Mouse (Mus musculus) telencephalon, adult 2 months (tissue): ENCODE data around the gene Uqcc2.

ENCODE experiments used
- DNase-seq: peaks from one replicate; pipeline ENCODE4 v3.0.0-alpha.2; 2011; ENCODE audit warnings: low read depth, low spot score

Gene Uqcc2

DNA sequence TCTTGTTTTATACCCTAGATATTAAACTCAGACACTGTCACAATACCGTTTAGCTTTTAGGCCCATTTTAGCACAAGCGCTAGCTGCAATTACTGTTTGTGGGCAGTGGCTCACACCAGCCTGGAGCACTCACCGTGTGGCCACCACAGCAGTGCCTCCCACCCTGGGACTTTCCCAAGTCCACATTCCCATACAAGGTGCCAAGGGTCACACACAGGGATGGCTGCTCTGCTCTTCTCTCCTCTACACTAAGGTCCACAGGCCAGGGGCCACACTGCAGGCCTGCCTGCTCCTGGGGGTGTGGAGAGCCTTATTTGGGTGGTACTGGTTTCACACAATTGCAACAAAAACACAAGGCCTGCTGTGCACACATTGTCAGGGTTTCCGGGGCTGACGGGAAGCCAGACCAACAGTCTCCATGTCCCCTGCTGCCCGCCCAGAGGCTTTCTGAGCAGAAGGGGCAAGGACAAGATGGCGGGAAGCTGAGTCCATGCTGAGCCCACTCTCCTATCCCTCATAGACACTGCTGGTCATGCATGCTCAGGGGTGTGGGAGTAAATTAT, 9.8 kb downstream of the Uqcc2 start:
- DNase-seq: no peak

DNA sequence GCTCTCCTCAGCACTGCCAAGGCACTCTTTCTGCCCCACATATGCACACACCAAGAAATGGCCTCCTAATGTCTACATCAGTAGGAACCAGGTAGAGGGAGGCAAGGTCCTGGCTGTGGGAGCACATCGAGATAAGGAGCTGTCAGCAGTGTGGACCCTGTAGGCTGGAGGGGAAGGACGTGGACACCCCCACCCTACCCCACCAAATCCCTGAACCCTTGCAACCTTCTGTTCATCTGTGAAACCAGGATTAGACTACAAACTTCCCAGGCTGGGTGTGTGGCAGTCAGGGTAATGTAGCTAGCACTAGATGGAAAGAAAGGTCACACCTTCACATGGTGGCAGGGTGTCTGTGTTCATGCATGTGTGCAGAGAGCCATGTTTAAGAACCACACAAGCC, 10.6 kb downstream of the Uqcc2 start:
- no peak for DNase-seq

DNA sequence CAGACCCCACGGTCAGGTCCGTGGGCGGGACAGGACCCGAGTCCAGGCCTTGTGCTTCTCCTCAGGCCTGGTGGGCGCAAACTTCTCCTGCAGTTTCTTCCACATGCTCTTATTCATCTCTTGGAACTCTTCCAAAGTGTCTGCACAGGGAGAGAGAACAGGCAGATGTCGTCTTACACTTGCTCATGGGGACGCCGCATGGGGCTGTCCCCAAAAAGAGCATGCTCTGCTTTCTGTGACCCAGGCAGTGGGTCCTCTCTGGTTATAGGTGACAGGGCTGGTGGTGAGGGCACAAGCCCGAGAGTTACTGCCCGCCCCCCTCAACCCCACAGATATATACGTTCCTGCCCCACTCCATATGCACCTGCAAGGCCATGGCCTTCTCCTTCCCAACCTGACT, 11.0 kb downstream of the Uqcc2 start:
- no peak for DNase-seq

DNA sequence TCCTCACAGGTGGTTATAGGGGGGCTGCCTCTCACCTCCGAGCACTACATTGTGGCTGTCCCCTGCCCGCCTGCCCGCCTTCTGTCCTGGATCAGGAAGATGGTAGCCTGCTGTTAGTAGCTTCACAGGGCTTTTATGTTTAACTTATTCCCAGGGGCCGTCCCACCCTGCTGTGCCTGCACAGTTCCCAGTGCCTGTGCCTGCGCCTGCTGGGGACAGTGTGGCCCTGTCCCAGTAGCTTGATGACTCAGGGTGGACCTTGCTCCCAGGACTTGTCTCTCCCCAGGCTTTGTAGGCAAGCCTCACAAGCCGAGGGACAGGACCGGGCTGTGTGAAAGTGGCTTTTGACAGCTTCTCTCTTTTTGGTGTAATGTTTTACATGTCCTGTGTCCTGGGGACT, 11.9 kb downstream of the Uqcc2 start:
- no peak for DNase-seq

DNA sequence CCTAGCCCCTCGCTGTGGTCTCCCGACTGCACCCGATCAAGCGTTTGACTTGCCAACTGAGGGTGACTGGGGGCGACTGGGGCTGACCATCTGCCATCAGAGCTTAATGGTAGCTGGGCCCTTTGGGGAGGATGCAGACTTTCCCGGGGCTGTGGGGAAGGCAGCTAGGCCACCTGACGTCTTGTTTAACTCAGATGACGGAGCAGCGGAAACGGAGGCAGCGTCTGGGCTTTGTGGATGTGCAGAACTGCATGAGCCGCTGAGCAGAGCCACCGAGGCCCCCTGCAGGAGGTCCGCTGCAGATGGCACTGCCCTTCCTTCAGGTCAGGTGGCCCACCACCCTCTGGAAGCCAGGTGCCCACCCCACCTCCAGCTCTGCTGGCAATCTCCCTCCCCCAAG, 12.4 kb downstream of the Uqcc2 start:
- no peak for DNase-seq

DNA sequence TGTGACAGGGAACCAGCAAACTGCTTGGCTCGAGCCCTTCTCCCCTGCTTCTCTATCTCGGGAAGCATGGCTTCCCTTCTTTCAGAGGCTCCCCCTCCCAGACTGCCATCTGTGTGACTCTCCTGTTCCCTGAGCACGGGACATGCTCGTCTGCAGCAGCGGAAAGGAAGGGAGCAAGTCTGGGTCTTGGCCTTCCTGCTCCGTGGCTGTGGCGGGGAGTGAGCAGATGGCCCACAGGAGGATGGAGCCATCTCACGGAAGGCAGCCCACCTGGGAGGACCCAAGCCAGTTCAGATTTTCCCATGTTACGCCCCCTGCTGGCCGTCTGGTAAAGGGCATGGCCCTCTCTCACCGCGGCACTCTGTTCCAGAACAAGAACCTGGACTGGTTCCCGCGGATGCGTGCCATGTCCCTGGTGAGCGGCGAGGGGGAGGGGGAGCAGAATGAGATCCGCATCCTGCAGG, 13.1 kb downstream of the Uqcc2 start:
- DNase-seq: no peak

DNA sequence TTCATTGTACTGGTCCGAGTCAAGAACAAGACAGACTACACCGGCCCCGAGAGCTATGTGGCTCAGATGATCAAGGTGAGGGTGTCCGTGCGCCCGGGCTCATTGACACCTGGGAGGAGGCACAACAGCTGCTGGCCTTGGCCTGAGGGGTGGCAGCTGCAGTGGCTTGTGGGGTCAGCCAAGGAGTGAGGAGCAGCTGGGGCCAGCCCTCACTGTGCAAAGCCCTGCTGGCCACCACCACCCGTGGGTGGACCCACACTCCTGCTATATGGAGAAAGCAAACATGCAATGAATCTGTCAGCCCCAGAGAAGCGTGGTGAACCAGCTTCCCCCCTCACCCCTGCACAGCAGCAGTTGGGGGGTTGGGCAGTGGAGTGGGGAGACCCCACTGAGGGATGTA, 13.8 kb downstream of the Uqcc2 start:
- DNase-seq: no peak

DNA sequence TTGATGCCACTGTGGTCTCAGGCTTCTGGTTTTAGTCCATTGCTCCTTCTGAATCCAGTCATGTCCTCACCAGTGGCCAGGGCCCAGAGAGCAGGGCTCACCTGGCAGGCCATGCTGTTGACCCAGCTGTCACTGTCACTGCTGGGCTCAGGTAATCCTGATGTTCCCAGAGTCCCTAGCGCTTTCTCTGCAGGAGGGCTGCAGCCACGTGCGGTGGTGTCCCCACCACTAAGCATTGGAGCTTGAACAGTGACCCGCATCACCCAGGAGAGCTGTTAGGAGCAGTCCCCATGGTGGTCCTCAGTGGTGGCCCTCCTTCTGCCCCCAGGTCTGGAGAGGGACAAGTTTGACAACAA, 14.2 kb downstream of the Uqcc2 start:
- no peak for DNase-seq

DNA sequence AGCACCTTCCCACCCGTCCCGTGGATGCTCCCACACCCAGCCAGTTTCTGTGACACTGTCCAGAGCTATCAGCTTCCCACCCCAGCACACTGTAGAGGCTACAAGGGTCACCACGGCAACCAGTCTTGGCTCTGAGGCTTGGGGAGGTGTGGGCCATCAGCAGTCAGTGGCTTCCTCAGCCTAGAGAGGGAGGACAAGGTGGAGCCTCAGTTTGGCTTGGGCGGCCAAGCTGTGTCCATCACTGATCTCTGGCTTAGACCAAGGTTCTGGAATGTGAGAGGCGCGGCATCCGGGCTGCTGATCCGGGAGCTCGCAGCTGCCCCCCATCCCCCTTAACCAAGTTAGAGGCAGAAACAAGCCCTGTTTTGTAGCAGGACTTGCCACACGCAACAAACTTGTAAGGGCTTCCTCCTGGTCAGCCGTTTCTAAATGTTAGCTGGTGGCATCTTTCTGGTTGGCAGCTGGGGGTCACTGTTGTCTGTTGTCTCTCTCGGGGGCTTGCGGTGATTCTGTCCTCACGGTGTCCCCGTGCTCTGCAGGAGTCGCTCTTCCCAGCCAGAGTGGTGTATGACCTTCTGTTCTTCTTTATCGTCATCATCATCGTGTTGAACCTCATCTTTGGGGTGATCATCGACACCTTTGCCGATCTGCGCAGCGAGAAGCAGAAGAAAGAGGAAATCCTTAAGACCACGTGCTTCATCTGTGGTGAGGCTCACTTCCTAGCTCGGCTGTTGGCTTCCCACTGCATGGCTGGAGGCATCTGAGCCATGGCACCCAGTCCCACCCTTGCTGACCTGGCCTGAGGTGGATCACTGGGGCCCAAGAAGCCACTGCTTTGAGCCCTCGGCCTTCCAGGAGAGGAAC, 14.8 kb downstream of the Uqcc2 start:
- no peak for DNase-seq

DNA sequence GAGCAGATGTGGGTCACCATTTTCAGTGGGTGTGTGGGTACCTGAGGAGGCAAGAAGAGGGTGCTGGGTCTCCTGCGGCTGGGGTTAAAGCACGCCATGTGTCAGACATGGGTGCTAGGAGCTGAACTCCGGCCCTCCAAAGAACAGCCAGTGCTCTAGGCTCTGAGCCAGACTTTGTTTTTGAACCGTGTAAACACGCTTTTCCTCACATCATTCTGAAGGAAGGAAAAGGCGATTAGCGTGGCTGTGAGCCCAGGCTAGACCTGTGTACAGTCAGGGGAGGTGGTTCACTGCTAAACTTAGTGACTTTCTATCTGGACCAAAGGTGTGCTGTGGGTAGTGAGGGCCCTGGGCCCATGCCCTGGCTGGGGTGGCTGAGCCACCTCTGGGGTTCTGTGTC, 23.6 kb downstream of the Uqcc2 start:
- no peak for DNase-seq

DNA sequence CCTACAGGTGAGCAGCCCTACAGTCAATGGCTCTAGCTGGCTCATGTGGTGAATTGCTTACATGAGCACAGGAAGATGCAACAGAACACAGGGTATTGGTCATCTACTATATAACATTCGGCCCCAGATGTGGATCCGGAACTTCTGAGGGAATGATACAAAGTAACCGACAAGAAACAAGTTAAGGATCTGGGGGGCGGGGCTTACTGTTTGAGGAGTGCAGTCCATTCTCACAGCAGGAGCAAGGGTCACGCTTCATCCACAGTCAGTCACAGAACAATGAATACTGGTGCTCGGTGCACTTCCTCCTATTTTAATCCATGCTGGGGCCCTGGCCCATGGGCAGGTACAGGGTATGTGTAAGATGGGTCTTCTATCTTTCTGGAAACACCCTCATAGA, 25.8 kb downstream of the Uqcc2 start:
- no peak for DNase-seq

DNA sequence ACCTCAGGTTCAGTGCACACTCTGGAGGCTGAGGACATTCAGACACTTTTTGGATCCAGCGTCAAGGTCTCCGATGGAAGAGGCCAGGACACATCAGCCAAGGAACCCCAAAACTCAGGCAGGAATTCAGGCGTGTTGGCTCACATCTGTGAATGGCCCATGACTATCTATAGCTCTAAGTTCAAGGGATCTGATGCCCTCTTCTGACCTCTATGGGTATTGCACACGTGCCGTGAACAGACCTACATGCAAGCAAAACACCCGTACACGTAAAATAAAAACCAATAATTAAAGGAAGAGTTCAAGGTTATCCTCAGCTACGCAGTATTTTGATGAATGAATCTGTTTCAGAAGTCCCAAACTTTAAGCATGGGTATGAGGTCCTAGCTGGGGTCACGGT, 27.0 kb downstream of the Uqcc2 start:
- no peak for DNase-seq

DNA sequence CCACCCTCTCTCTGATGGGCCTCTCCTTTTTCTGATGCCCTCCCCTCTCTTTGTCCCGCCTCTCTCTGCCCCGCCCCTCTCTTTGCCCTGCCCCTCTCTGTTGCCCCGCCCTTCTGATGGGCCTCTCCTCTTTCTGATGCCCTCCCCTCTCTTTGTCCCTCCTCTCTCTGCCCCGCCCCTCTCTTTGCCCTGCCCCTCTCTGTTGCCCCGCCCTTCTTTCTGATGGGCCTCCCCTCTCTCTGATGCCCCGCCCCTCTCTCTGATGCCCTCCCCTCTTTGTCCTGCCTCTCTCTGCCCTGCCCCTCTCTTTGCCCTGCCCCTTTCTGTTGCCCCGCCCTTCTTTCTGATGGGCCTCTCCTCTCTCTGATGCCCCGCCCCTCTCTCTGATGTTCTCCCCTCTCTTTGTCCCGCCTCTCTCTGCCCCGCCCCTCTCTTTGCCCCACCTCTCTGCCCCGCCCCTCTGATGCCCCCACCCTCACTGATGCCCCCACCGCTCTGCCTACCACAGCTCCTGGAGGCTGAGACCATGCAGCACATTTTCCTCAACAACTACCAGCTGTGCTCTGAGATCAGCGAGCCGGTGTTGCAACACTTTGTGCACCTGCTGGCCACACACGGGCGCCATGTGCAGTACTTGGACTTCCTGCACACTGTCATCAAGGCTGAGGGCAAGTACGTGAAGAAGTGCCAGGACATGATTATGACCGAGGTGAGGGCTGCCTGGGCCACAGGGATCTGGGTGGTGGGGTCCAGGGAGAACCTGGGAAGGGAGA, 27.8 kb downstream of the Uqcc2 start:
- DNase-seq: no peak

DNA sequence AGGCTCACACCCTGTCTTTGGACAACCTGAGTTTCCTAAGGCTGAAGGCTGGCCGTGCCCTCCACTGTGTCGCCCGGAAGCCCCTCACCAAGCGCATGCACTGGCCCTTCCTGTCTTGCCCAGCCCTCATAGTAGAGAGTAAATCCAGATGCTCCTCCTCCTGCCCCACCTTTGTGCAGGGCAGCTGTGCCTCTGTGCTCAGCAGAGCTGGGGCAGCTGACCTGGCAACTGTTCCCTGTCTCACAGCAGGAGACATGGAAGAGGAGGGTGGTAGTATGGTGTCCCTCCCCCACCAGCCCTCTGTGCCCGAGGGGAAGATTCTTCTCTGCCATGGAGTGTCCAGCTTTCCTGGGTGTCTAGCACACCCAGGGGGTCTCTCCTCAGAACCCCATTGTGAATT, 32.0 kb downstream of the Uqcc2 start:
- DNase-seq: no peak

DNA sequence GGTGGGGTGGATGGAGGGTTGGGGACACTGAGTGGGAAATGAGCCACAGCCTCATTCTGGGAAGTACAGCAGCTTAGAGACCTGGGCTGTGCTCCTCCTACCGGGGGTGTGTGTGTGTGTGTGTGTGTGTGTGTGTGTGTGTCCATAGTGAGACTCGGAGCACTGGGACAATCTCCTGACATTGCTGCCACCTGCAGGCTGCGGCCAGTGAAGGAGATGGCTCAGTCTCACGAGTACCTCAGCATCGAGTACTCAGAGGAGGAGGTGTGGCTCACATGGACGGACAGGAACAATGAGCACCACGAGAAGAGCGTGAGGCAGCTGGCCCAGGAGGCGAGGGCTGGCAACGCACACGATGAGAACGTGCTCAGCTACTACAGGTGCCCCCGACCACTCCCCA, 38.0 kb downstream of the Uqcc2 start:
- peak; percentile 12 for DNase-seq

DNA sequence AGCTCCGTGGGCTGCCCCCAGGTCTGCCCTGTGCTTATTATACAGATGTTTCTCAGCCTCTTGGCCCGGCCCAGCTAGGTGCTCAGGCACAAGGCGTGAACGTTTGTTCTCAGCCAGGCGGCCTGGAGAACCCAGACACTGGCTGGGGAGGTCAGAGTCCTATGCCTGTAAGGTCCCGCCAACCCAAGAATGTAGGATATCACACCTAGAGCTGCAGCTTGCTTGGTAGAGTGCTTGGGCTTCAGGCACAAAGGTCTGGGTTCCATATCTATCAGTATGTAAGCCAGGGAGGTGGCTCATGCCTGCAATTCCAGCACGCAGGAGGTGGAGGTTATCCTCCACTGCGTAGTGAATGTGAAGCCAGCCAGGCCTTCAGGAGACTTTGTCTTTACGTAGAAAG, 43.6 kb downstream of the Uqcc2 start:
- no peak for DNase-seq

DNA sequence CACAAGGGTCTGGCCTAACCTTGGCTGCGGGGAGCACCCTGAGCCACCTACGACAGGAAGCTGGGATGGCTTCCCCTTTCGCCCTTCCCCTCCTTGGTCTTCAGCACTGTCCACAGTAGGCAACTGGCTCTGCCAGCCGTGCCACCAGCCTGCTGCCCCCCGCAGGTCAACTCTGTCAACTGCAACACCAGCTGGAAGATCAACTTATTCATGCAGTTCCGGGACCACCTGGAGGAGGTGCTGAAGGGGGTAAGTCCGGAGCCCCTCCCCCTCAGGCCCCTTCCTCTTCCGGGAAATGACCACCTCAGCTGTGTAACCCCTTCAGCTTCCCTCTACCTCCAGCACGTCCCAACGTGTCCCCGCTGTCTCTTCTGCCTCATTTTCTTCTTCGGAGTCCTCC, 46.3 kb downstream of the Uqcc2 start:
- DNase-seq: no peak

DNA sequence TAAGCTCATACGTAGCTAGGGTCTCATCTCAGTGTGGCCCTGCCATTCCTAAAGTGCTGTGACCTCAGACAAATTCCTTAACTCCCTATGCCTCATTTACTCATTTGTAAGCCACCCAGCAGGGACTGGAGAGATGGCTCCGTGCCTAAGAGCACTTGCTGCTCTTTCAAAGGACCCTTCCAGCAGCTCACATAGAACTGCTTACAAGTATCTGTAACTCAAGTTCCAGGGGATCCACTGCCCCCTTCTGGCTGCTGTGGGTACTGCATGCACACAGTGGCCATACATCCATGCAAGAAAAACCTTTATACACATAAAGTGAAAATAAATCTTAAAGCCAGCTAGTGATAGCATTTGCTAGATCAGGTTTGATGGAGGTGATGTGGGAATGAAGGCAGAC, 48.0 kb downstream of the Uqcc2 start:
- DNase-seq: no peak

DNA sequence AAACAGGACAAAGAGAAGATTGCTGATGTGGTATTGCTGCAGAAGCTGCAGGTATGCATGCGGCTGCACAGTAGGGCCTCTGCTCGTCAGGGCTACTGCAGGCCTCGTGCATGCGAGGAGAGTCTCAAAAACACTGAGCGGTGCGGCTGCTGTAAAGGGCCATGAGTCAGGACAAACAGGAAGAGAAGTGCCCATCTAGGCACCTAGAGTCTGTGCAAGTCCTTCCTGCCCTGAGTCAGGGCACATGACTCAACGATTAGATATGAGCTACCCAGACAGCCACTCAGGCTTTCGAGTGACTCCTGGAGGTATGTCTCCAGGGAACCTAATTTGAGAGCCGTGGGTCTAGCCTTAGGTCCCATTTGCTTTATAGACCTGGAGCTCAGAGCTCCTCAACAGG, 50.1 kb downstream of the Uqcc2 start:
- no peak for DNase-seq

DNA sequence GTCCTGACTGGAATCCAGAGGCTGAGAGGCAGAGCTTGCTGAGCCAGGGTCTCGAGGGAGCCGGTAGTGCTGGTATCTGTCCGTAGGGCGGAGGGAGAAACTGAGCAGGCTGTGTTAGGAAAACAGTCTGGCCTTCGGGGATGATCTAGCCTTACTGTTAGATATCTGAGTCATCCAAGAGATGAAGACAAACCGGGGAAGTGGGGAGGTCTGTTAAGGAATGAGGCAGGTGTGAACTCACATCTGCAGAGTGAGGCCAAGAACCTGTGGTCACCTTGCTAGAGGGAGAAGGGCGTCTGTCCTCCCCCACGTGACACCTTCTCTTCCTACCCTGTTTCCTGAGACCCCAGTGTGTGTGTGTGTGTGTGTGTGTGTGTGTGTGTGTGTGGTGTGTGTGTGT, 50.9 kb downstream of the Uqcc2 start:
- no peak for DNase-seq

DNA sequence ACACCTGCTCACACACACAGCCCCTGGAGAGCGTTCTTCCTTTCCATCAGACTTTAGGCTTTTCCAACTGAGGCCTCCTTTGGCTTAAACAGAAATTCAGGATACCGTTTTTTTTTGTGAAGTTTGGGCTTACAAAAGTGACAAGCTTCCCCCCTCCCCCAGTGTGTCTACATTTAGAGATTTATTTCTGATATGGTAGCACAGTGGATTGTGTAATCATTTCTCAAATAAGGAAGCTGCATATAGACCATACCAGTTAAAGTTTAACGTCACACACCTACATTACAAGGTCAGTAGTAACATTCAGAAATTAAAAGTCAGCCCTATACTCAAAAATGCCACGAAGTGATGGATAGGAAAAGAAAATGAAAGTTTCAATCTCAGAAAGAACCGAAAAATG, 51.8 kb downstream of the Uqcc2 start:
- no peak for DNase-seq

DNA sequence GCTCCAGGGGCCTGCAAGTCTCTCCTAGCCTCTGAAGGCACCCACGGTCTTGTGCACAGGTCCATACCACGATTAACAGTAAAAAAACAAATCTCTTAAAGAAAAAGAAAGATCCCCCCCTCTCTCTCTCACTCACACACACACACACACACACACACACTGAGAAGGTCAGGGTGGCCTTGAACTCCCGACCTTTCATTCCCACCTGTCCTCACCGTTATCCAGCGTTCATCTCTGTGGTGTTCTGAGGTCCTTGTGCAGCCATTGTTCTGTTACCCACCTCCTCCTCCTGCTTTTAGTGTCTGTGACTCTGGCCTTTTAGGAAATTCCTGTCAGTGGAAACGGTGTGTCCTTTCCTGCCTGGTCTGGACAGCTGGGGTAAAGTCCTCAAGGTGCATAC, 55.2 kb downstream of the Uqcc2 start:
- DNase-seq: no peak

DNA sequence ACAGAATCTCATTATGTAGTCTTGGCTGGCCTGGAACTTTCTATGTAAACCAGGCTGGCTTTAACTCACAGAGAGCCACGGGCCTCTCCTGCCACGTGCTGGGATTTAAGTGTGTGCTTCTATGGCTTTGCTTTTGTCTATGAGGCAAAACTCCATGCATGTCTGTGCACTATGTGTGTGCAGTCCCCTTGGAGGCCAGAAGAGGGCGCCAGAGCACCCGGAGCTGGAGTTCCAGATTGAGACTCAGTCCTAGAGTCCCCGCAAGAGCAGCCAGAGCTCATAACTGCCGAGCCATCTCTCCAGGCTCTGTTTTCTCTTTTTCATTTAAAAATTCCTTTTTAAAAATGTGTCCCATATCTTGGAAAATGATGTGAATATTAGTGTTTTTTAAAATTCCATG, 55.8 kb downstream of the Uqcc2 start:
- no peak for DNase-seq
